Comparison of ENCODE assay signal across 17 mouse cellular contexts in the genomic region with DNA sequence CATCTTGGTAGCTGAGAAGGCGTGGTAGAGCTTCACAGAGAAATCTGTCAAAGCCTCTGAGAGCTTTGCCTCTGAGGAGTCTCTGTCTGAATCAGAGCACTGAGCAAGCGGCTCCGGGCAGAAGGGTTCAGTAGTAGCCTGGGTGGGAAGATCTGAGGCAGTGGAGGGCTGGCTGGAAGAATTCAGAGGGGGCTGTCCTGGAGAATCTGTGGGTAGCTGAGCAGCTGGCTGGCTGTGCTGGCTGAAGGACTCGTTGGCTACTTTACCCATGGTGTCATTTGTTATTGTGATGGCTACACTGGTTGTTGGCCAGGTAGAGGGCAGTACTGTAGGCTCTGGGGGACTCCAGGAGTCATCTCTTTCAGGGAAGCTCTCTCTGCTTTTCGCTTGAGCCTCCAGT. TPM values are rescaled to one million over a fixed set of nuclear protein-coding genes. Genes with fewer than 3 reads are reported as not detected.
DNase-seq lines count a peak whose midpoint lies in the region; ATAC-seq and TF ChIP-seq lines count a peak whose summit lies in the region.
"Had no signal": no experiment of that assay in that cellular context is flagged by ENCODE, and none has a peak within 500 bp of the region (broad histone marks: within the 10 kb centered on the region; RNA-seq: fewer than 3 reads in every experiment).

No protein-coding gene starts in this region.

- 81% methylated on average over 5 of the region's 5 CpGs for WGBS in kidney, embryonic 15.5 days
- 72% methylated on average over 5 of the region's 5 CpGs for WGBS in lung, embryonic 16.5 days
- WGBS in small intestine, adult 2 months = 73% methylated on average over 5 of the region's 5 CpGs

- H3K9ac ChIP-seq in kidney, embryonic 15.5 days = no peak overlapping the region
- no peak overlapping the region for H3K9ac ChIP-seq in lung, embryonic 16.5 days (ENCODE audit: low read length)
- H3K9ac ChIP-seq: forebrain, embryonic 13.5 days; lung, embryonic 14.5 days had no signal

- peaks cover 22% of the 10 kb centered on the region for H3K4me1 ChIP-seq in kidney, embryonic 15.5 days
- H3K4me1 ChIP-seq in lung, embryonic 16.5 days (replicated peaks; ENCODE audit: control insufficient read depth, insufficient read depth, low read length) = peaks cover 5% of the 10 kb centered on the region; the same call in 1 of the 2 replicates
- no peaks in the 10 kb centered on the region for H3K4me1 ChIP-seq in small intestine, adult 2 months (ENCODE audit: control insufficient read depth, insufficient read depth, insufficient read length, low read length)

- no peaks in the 10 kb centered on the region for H3K27me3 ChIP-seq in kidney, embryonic 15.5 days
- H3K27me3 ChIP-seq in lung, embryonic 16.5 days (ENCODE audit: control insufficient read depth, insufficient read depth, low read depth, low read length) = no peaks in the 10 kb centered on the region
- no peaks in the 10 kb centered on the region; the same call in 1 of the 2 replicates for H3K27me3 ChIP-seq in small intestine, adult 2 months (ENCODE audit: control insufficient read depth, insufficient read depth, low read length)
- H3K27me3 ChIP-seq: forebrain, embryonic 13.5 days had no signal

- ATAC-seq in kidney, embryonic 15.5 days (replicated peaks; ENCODE audit: low FRiP score) = no peak
- no peak for ATAC-seq in lung, embryonic 16.5 days (ENCODE audit: low read depth)
- ATAC-seq: forebrain, embryonic 13.5 days; inflammation-experienced regulatory T-cells, adult 6 months had no signal

- peak; percentile 38 for DNase-seq in gastrocnemius, adult 2 months
- no peak for DNase-seq in gastrocnemius, adult 8-10 months (ENCODE audit: low spot score in 2 of 2)
- no peak for DNase-seq in kidney, postnatal 36 days
- DNase-seq in lung, adult 18-20 months = no peak
- DNase-seq: adrenal gland, postnatal 14 days; cerebellum, adult 11 months; kidney, adult 2 months; kidney, postnatal 4 days; lung, embryonic 14.5 days; retina, postnatal 1 day had no signal

- H3K36me3 ChIP-seq in kidney, embryonic 15.5 days = 0 out of 2 replicates have a peak, but pooled peaks cover 2% of the 10 kb centered on the region
- H3K36me3 ChIP-seq in lung, embryonic 16.5 days (ENCODE audit: control insufficient read depth, insufficient read depth, low read length) = 0 out of 2 replicates have a peak, but pooled peaks cover 2% of the 10 kb centered on the region
- no peaks in the 10 kb centered on the region for H3K36me3 ChIP-seq in small intestine, adult 2 months (ENCODE audit: control insufficient read depth, insufficient read depth, low read length)

- H3K27ac ChIP-seq in gastrocnemius, adult 2 months = peak overlapping the region; percentile 89
- H3K27ac ChIP-seq in kidney, embryonic 15.5 days = no peak overlapping the region
- H3K27ac ChIP-seq in lung, embryonic 16.5 days (ENCODE audit: low read length) = no peak overlapping the region
- H3K27ac ChIP-seq in small intestine, adult 2 months (ENCODE audit: insufficient read depth, low read depth, low read length) = no peak overlapping the region
- H3K27ac ChIP-seq: forebrain, embryonic 13.5 days had no signal

- 0 out of 2 replicates have a peak overlapping the region, but pooled peaks have one; percentile 4 for H3K4me2 ChIP-seq in kidney, embryonic 15.5 days
- H3K4me2 ChIP-seq in lung, embryonic 16.5 days (ENCODE audit: low read depth, low read length) = peak overlapping the region; percentile 46; the same call in 1 of the 2 replicates

- TF ChIP-seq POLR2A in small intestine, adult 2 months (IDR thresholded peaks at IDR 0.05; ENCODE audit: low read depth, low read length) = no peak

- no peak for TF ChIP-seq CTCF in gastrocnemius, adult 2 months (IDR thresholded peaks at IDR 0.05)
- TF ChIP-seq CTCF in small intestine, adult 2 months (IDR thresholded peaks at IDR 0.05; ENCODE audit: extremely low read depth, insufficient read length, insufficient replicate concordance, low read depth, low read length) = no peak

- intact Hi-C loops in gastrocnemius, adult 2 months (cut with DNase I) = no loop called here

- no peaks in the 10 kb centered on the region for H3K9me3 ChIP-seq in kidney, embryonic 15.5 days (replicated peaks)
- no peaks in the 10 kb centered on the region for H3K9me3 ChIP-seq in lung, embryonic 16.5 days (ENCODE audit: control insufficient read depth, low read length)
- H3K9me3 ChIP-seq: forebrain, embryonic 13.5 days had no signal

- H3K4me3 ChIP-seq in gastrocnemius, adult 2 months = peak overlapping the region; percentile 69
- H3K4me3 ChIP-seq in kidney, embryonic 15.5 days (replicated peaks) = no peak overlapping the region
- H3K4me3 ChIP-seq in lung, embryonic 16.5 days (ENCODE audit: low read length) = peak overlapping the region; percentile 9; the same call in 1 of the 2 replicates
- peak overlapping the region; percentile 13 for H3K4me3 ChIP-seq in small intestine, adult 2 months (ENCODE audit: low read depth, low read length)
- H3K4me3 ChIP-seq: forebrain, embryonic 13.5 days had no signal

RNA-seq across cellular contexts. Expression of a gene that starts 2.0 kb away (rescaled TPM):
- total RNA-seq in gastrocnemius, adult 2 months (2021) = 10 to 100 TPM; 52.3 to 82.6 TPM
- 10 to 100 TPM; 22.0 to 55.1 (median 36.1) TPM for total RNA-seq in gastrocnemius, adult 8-10 months (2022)
- polyA plus RNA-seq in kidney, embryonic 15.5 days (2015; fragmentation: Nextera tagmentation; extraction: Ambion mirVana) = 86.7 and 109 TPM in 2 replicates
- polyA plus RNA-seq in lung, embryonic 16.5 days (2015; fragmentation: Nextera tagmentation; extraction: Ambion mirVana) = 143 and 153 TPM in 2 replicates
- 66.5 and 97.6 TPM in 2 replicates for polyA plus RNA-seq in small intestine, adult 2 months (2012; rRNA removed)
- total RNA-seq: CH12.LX, MEL had no signal

RNA-seq across cellular contexts. Expression of a gene that starts 25.4 kb away (rescaled TPM):
- total RNA-seq in gastrocnemius, adult 2 months (2021) = 1 to 10 TPM; 2.0 to 3.8 TPM
- 1 to 10 TPM; 1.5 to 3.5 (median 2.3) TPM for total RNA-seq in gastrocnemius, adult 8-10 months (2022)
- 42.8 and 51.1 TPM in 2 replicates for polyA plus RNA-seq in kidney, embryonic 15.5 days (2015; fragmentation: Nextera tagmentation; extraction: Ambion mirVana)
- polyA plus RNA-seq in lung, embryonic 16.5 days (2015; fragmentation: Nextera tagmentation; extraction: Ambion mirVana) = 76.0 and 82.9 TPM in 2 replicates
- 28.6 and 85.7 TPM in 2 replicates for polyA plus RNA-seq in small intestine, adult 2 months (2012; rRNA removed)

RNA-seq across cellular contexts. Expression of a gene that starts 29.7 kb away (rescaled TPM):
- not detected for total RNA-seq in gastrocnemius, adult 2 months (2021)
- under 1 TPM in 1 of 4 experiments, not detected in 3; 0.60 TPM for total RNA-seq in gastrocnemius, adult 8-10 months (2022)
- 13.2 and 13.7 TPM in 2 replicates for polyA plus RNA-seq in kidney, embryonic 15.5 days (2015; fragmentation: Nextera tagmentation; extraction: Ambion mirVana)
- 7.1 and 7.4 TPM in 2 replicates for polyA plus RNA-seq in lung, embryonic 16.5 days (2015; fragmentation: Nextera tagmentation; extraction: Ambion mirVana)
- polyA plus RNA-seq in small intestine, adult 2 months (2012; rRNA removed) = 0.18 and 0.25 TPM in 2 replicates
- total RNA-seq: CH12.LX, MEL had no signal
- polyA plus RNA-seq: inflammation-experienced regulatory T-cells, adult 6 months had no signal

RNA-seq across cellular contexts. Expression of a gene that starts 39.3 kb away (rescaled TPM):
- total RNA-seq in gastrocnemius, adult 2 months (2021) = under 1 TPM; 0.33 to 0.86 TPM
- total RNA-seq in gastrocnemius, adult 8-10 months (2022) = under 1 TPM in 3 of 4 experiments, not detected in 1; 0.34 to 0.54 (median 0.54) TPM
- 8.7 and 9.4 TPM in 2 replicates for polyA plus RNA-seq in kidney, embryonic 15.5 days (2015; fragmentation: Nextera tagmentation; extraction: Ambion mirVana)
- 5.2 and 6.9 TPM in 2 replicates for polyA plus RNA-seq in lung, embryonic 16.5 days (2015; fragmentation: Nextera tagmentation; extraction: Ambion mirVana)
- polyA plus RNA-seq in small intestine, adult 2 months (2012; rRNA removed) = 0.57 and 2.4 TPM in 2 replicates
- total RNA-seq: MEL had no signal

RNA-seq across cellular contexts. Expression of a gene that starts 46.0 kb away (rescaled TPM):
- total RNA-seq in gastrocnemius, adult 2 months (2021) = 1 to 10 TPM; 4.2 to 5.2 TPM
- 1 to 10 TPM; 3.7 to 4.3 (median 4.1) TPM for total RNA-seq in gastrocnemius, adult 8-10 months (2022)
- polyA plus RNA-seq in kidney, embryonic 15.5 days (2015; fragmentation: Nextera tagmentation; extraction: Ambion mirVana) = 29.1 and 31.6 TPM in 2 replicates
- 28.3 and 28.6 TPM in 2 replicates for polyA plus RNA-seq in lung, embryonic 16.5 days (2015; fragmentation: Nextera tagmentation; extraction: Ambion mirVana)
- polyA plus RNA-seq in small intestine, adult 2 months (2012; rRNA removed) = 4.3 and 11.4 TPM in 2 replicates
